Mouse (Mus musculus): ENCODE results near the gene Rmdn3. TPM values are rescaled to one million over a fixed set of nuclear protein-coding genes. Genes with fewer than 3 reads are reported as not detected.

Gene Rmdn3
- 62.5 and 66.8 TPM in 2 replicates for polyA plus RNA-seq (2012)

- no peak for TF ChIP-seq GATA1 (IDR thresholded peaks at IDR 0.05; ENCODE audit: low read length)
Measured at GRCm38 (mm10) chr2:119156681-119157572, at the start of gene Rmdn3. Gene Rmdn3 (minus strand): TSS chr2:119157034.

GRCm38 (mm10) chr2:119203871-119204460 lies 47.1 kb upstream of the Rmdn3 start:
- no peak for TF ChIP-seq GATA1 (IDR thresholded peaks at IDR 0.05; ENCODE audit: low read length)

- no peak for TF ChIP-seq GATA1 (IDR thresholded peaks at IDR 0.05; ENCODE audit: low read length)
Measured at GRCm38 (mm10) chr2:119202914-119203453, 46.1 kb upstream of the Rmdn3 start.

- no peak for TF ChIP-seq GATA1 (IDR thresholded peaks at IDR 0.05; ENCODE audit: low read length)
Measured at GRCm38 (mm10) chr2:119198934-119199333, 42.1 kb upstream of the Rmdn3 start.

GRCm38 (mm10) chr2:119198049-119198448 lies 41.2 kb upstream of the Rmdn3 start:
- TF ChIP-seq GATA1 (IDR thresholded peaks at IDR 0.05; ENCODE audit: low read length), result no peak

- no peak for TF ChIP-seq GATA1 (IDR thresholded peaks at IDR 0.05; ENCODE audit: low read length)
Measured at GRCm38 (mm10) chr2:119197493-119197892, 40.7 kb upstream of the Rmdn3 start.

- no peak for TF ChIP-seq GATA1 (IDR thresholded peaks at IDR 0.05; ENCODE audit: low read length)
Measured at GRCm38 (mm10) chr2:119196316-119197108, 39.7 kb upstream of the Rmdn3 start.

- TF ChIP-seq GATA1 (IDR thresholded peaks at IDR 0.05; ENCODE audit: low read length), result no peak
Measured at GRCm38 (mm10) chr2:119194140-119194539, 37.3 kb upstream of the Rmdn3 start.

- no peak for TF ChIP-seq GATA1 (IDR thresholded peaks at IDR 0.05; ENCODE audit: low read length)
Measured at GRCm38 (mm10) chr2:119190969-119191368, 34.1 kb upstream of the Rmdn3 start.

GRCm38 (mm10) chr2:119189029-119189710 lies 32.3 kb upstream of the Rmdn3 start:
- TF ChIP-seq GATA1 (IDR thresholded peaks at IDR 0.05; ENCODE audit: low read length), result no peak

- no peak for TF ChIP-seq GATA1 (IDR thresholded peaks at IDR 0.05; ENCODE audit: low read length)
Measured at GRCm38 (mm10) chr2:119182914-119183313, 26.1 kb upstream of the Rmdn3 start.

GRCm38 (mm10) chr2:119177384-119177939 lies 20.6 kb upstream of the Rmdn3 start:
- no peak for TF ChIP-seq GATA1 (IDR thresholded peaks at IDR 0.05; ENCODE audit: low read length)

- no peak for TF ChIP-seq GATA1 (IDR thresholded peaks at IDR 0.05; ENCODE audit: low read length)
Measured at GRCm38 (mm10) chr2:119176761-119177160, 19.9 kb upstream of the Rmdn3 start.

- no peak for TF ChIP-seq GATA1 (IDR thresholded peaks at IDR 0.05; ENCODE audit: low read length)
Measured at GRCm38 (mm10) chr2:119175614-119176013, 18.8 kb upstream of the Rmdn3 start.

GRCm38 (mm10) chr2:119174866-119175265 lies 18.0 kb upstream of the Rmdn3 start:
- no peak for TF ChIP-seq GATA1 (IDR thresholded peaks at IDR 0.05; ENCODE audit: low read length)

Data from G1E-ER4 (cell line).